Mouse (Mus musculus) natural killer cell, adult 2 months (primary cell): Measurements from ENCODE around the gene Prlh.

Experiments used
- DNase-seq, 2 experiments: peaks; one replicate each; pipeline ENCODE4 v3.0.0; 2022; ENCODE audit warnings: low spot score in 2 of 2

Prlh gene

GRCm38 (mm10) chr1:91001101-91001500 is 48.2 kb downstream of the Prlh start:
- no peak for DNase-seq

DNA sequence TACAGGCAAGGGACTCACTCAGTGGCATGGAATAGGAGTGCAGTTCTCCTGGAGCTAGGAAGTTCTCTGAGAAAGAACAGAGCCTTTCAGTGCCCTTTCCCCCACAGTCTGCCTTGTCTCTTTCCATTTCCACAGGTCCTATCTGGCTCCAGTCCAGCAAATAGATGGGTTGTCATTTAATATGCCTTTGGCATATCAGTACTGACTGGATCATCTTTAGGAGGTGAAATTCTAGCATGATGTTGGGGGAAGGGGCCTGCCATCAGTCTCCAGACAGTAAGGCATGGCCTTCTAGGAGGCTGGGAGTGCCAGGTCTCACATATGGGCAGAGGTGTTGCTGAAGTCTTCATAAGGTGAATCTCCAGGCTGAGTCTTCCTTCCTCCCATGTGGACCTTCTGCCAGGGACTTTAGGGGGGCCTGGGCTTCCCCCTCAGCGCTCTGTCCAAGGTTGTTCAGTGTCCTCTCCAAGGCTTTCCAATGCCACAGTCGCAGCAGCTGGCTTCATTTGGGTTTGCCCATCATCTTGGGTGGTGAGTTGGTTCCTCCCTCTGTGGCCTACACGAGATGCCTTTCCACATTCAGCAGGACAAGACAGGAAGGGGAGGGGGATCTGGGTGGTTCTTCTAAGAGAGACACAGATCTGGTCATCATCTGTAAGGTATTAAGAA is 49.1 kb downstream of the Prlh start:
- DNase-seq: no peak

DNA sequence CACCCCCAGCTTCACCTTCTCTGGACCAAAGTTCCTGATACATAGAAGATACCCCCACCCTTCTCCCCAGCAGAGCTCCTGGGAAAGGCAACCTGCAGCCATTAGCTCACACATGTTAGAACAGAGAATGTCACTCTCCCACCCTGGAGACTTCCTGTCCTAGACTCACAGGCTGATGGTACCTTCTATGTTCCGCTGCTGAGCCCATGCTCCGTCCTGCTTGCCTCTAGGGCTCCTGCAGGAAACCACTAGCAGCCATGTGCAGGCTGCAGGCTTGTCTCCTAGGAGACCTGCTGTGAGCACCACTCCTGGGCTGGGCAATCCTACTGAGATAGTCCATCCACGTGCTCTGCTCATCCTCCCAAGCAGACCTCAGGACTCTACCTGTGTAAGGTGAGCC is 49.7 kb downstream of the Prlh start:
- no peak for DNase-seq
